Mouse (Mus musculus) megakaryocyte, embryonic 14.5 days (primary cell): ENCODE results near the gene Rbm33.

Experiments used
- FLI1 ChIP-seq: IDR thresholded peaks from 2 replicates; pipeline ENCODE4 v1.6.1; 2012; ENCODE audit warnings: low read length, inconsistent platforms, mixed read lengths
- GATA1 ChIP-seq: IDR thresholded peaks from 3 replicates; pipeline ENCODE4 v1.6.1; 2012; ENCODE audit warnings: mixed read lengths, low read length, inconsistent platforms, borderline replicate concordance

DNA sequence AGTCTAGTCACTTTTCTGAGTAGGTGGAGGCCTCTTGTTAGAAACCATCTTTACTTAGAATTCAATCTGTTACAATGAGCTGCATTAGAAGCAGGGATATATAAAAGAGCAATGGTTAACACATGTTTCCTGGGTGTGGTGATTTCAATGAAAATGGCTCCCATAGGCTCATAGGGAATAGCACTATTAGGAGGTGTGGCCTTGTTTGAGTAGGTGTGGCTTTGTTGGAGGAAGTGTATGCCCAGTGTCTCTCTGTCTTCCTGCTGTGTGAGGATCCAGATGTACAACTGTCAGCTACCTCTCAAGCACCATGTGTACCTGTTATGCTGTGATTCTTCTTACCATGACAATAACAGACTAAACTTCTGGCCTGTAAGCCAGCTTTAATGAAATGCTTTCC, 12.4 kb upstream of the Rbm33 start:
- TF ChIP-seq GATA1: no peak
- no peak for TF ChIP-seq FLI1
